Mouse (Mus musculus): ENCODE measurements around the gene Tram2. TPM values are rescaled to one million over a fixed set of nuclear protein-coding genes. Genes with fewer than 3 reads are reported as not detected.
A peak's percentile ranks its signal among the peaks of the same experiment; 100 is the strongest.

Gene Tram2
- polyA plus RNA-seq, 1 experiment from 2014 or later, result 10.9 TPM

DNA sequence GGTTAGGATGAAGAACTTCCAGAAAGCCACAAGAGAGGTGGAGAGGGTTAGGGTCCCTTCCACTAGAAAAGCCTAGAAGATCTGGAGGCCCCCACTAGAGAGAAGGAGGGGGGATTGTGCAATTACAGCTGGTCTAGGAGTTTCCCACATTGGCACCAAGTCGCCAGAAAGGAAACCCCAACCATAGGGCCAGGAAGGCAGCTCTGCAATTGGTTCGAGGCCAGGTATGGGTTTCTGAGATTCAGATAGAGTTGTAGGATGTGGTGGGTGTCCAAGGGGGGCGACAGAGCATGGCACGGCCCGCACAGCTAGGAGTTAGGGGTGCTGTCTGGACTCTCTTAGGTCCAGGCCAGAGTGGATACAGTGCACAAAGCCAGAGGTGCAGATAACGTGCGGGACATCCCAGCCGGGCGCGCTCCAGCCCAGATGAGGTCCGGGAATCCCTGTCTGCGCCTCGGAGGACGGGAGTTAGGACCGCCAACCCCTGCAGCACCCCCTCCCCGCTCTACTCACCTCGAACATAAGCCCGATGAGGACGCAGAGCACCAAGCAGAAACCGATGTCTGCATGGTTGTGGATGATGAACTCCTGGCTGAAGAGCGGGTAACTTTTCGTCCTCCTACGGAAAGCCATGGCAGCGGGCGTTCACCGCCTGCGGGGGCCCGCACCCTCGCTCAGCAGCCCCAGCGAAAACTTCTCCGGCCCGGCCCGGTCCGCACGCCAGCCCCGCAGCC, 381 bp downstream of the Tram2 start:
- H3K27ac ChIP-seq, result peak overlapping the region; percentile 83
- no peaks in the 10 kb centered on the region for H3K36me3 ChIP-seq
- H3K27me3 ChIP-seq, result no peaks in the 10 kb centered on the region
- peak overlapping the region; percentile 74 for H3K4me3 ChIP-seq
- peaks cover 52% of the 10 kb centered on the region for H3K4me1 ChIP-seq
- peak overlapping the region; percentile 75 for H3K4me2 ChIP-seq
- peak; percentile 62 for ATAC-seq (ENCODE audit: insufficient number of reproducible peaks, low FRiP score, low TSS enrichment, low read depth)
- peak overlapping the region; percentile 84 for H3K9ac ChIP-seq
- no peaks in the 10 kb centered on the region for H3K9me3 ChIP-seq
- WGBS, result under 1% methylated on average over 36 of the region's 36 CpGs

GRCm38 (mm10) chr1:21077619-21078018, 1.4 kb downstream of the Tram2 start:
- Histone ChIP-seq H3K27ac (no peak overlapping the region; the same call in 1 of the 2 replicates), H3K4me1 (peaks cover 59% of the 10 kb centered on the region), H3K27me3 (no peaks in the 10 kb centered on the region), H3K4me2 (peak overlapping the region; percentile 75), H3K9me3 (no peaks in the 10 kb centered on the region), H3K9ac (no peak overlapping the region), H3K36me3 (no peaks in the 10 kb centered on the region), H3K4me3 (peak overlapping the region; percentile 74)
- no peak for ATAC-seq (ENCODE audit: insufficient number of reproducible peaks, low FRiP score, low TSS enrichment, low read depth)
- 61% methylated on average over 7 of the region's 7 CpGs for WGBS

- peak overlapping the region; percentile 14; the same call in 1 of the 2 replicates for H3K9ac ChIP-seq
- no peak for ATAC-seq (ENCODE audit: insufficient number of reproducible peaks, low FRiP score, low TSS enrichment, low read depth)
These were observed 1.8 kb downstream of the Tram2 start for GRCm38 (mm10) chr1:21077191-21077590.

GRCm38 (mm10) chr1:21075986-21076495, 3.0 kb downstream of the Tram2 start:
- Histone ChIP-seq H3K4me1 (peaks cover 59% of the 10 kb centered on the region), H3K27ac (peak overlapping the region; percentile 82), H3K4me2 (peak overlapping the region; percentile 75), H3K9me3 (no peaks in the 10 kb centered on the region), H3K36me3 (no peaks in the 10 kb centered on the region), H3K9ac (no peak overlapping the region), H3K27me3 (no peaks in the 10 kb centered on the region), H3K4me3 (peak overlapping the region; percentile 74)
- WGBS, result 8% methylated on average over 6 of the region's 6 CpGs
- no peak for ATAC-seq (ENCODE audit: insufficient number of reproducible peaks, low FRiP score, low TSS enrichment, low read depth)

More at GRCm38 (mm10) chr1:21077191-21077590, 1.8 kb downstream of the Tram2 start:
- H3K27me3 ChIP-seq, result no peaks in the 10 kb centered on the region
- peaks cover 59% of the 10 kb centered on the region for H3K4me1 ChIP-seq
- H3K27ac ChIP-seq, result peak overlapping the region; percentile 82
- no peaks in the 10 kb centered on the region for H3K36me3 ChIP-seq
- peak overlapping the region; percentile 74 for H3K4me3 ChIP-seq
- H3K4me2 ChIP-seq, result peak overlapping the region; percentile 75
- no peaks in the 10 kb centered on the region for H3K9me3 ChIP-seq
- WGBS, result 38% methylated on average over 5 of the region's 5 CpGs

DNA sequence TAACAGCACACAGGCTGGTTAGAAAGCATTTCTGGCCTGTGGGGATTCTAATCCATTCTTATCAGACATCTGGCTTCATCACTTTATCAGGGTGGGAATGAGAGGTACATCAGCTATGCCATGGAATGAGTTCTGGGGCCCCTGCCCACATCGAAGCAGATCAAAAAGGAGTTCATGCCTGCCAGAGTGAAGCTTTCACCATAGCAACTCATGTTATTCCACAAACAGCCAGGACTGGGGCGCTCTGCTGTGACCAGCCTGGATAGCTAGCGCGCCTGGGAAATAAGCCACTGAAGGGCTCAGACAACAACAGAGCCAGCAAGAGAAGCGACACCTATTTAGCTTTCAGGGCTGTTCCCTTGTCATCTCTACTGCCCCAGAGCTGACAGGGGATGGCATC, 4.8 kb downstream of the Tram2 start:
- no peaks in the 10 kb centered on the region; the same call in 1 of the 2 replicates for H3K36me3 ChIP-seq
- H3K9ac ChIP-seq, result no peak overlapping the region
- ATAC-seq (ENCODE audit: insufficient number of reproducible peaks, low FRiP score, low TSS enrichment, low read depth), result no peak
- peak overlapping the region; percentile 9; the same call in 1 of the 2 replicates for H3K27ac ChIP-seq
- no peak overlapping the region for H3K4me2 ChIP-seq
- H3K4me3 ChIP-seq, result no peak overlapping the region
- H3K9me3 ChIP-seq, result no peaks in the 10 kb centered on the region
- H3K4me1 ChIP-seq, result peaks cover 59% of the 10 kb centered on the region
- WGBS, result 71% methylated on average over 5 of the region's 5 CpGs
- H3K27me3 ChIP-seq, result no peaks in the 10 kb centered on the region

- Histone ChIP-seq H3K27ac (peak overlapping the region; percentile 24; the same call in 1 of the 2 replicates), H3K4me3 (no peak overlapping the region), H3K9me3 (no peaks in the 10 kb centered on the region), H3K36me3 (peaks cover under 1% of the 10 kb centered on the region), H3K4me2 (no peak overlapping the region), H3K9ac (no peak overlapping the region), H3K4me1 (peaks cover 56% of the 10 kb centered on the region), H3K27me3 (no peaks in the 10 kb centered on the region)
- no peak for ATAC-seq (ENCODE audit: insufficient number of reproducible peaks, low FRiP score, low TSS enrichment, low read depth)
- 79% methylated on average over 12 of the region's 12 CpGs for WGBS
These were observed 6.1 kb downstream of the Tram2 start for GRCm38 (mm10) chr1:21072875-21073444.

- WGBS, result 67% methylated on average over 13 of the region's 13 CpGs
- Histone ChIP-seq H3K4me2 (no peak overlapping the region), H3K4me3 (no peak overlapping the region), H3K9ac (no peak overlapping the region), H3K4me1 (peaks cover 33% of the 10 kb centered on the region), H3K27ac (no peak overlapping the region), H3K36me3 (peaks cover 11% of the 10 kb centered on the region), H3K9me3 (no peaks in the 10 kb centered on the region), H3K27me3 (no peaks in the 10 kb centered on the region)
- ATAC-seq (ENCODE audit: insufficient number of reproducible peaks, low FRiP score, low TSS enrichment, low read depth), result no peak
These were observed 8.4 kb downstream of the Tram2 start for GRCm38 (mm10) chr1:21070658-21071057.

- H3K9ac ChIP-seq, result no peak overlapping the region
- H3K36me3 ChIP-seq, result peaks cover 16% of the 10 kb centered on the region
- H3K4me1 ChIP-seq, result peaks cover 26% of the 10 kb centered on the region
- H3K27me3 ChIP-seq, result no peaks in the 10 kb centered on the region
- no peak overlapping the region for H3K27ac ChIP-seq
- no peaks in the 10 kb centered on the region for H3K9me3 ChIP-seq
- H3K4me2 ChIP-seq, result no peak overlapping the region
- 78% methylated on average over 12 of the region's 12 CpGs for WGBS
- no peak overlapping the region for H3K4me3 ChIP-seq
- ATAC-seq (ENCODE audit: insufficient number of reproducible peaks, low FRiP score, low TSS enrichment, low read depth), result no peak
These were observed 9.1 kb downstream of the Tram2 start for GRCm38 (mm10) chr1:21069830-21070522.

DNA sequence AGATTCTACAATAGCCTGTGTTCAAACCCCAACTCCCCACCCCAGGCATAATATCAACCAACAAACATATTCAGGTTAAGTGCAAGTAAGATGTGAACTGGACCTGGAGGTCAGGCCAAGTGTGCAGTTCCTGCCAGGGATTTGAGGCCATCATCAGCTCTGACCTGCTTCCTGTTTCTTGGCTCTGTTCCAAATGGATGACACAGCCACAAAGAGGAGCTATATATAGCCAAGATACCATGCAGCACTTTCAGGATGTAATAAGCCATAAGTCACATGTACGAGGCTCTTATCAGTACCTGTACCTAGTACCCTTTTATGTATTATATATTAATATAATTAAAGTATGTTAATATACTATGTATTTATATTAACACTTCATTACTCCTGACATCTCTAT, 10.5 kb downstream of the Tram2 start:
- Histone ChIP-seq H3K9me3 (no peaks in the 10 kb centered on the region), H3K4me3 (no peak overlapping the region), H3K9ac (no peak overlapping the region), H3K27ac (no peak overlapping the region), H3K4me2 (no peak overlapping the region), H3K36me3 (peaks cover 20% of the 10 kb centered on the region), H3K4me1 (peaks cover 12% of the 10 kb centered on the region), H3K27me3 (no peaks in the 10 kb centered on the region)
- no peak for ATAC-seq (ENCODE audit: insufficient number of reproducible peaks, low FRiP score, low TSS enrichment, low read depth)
- 67% methylated on average over 1 of the region's 1 CpGs for WGBS

DNA sequence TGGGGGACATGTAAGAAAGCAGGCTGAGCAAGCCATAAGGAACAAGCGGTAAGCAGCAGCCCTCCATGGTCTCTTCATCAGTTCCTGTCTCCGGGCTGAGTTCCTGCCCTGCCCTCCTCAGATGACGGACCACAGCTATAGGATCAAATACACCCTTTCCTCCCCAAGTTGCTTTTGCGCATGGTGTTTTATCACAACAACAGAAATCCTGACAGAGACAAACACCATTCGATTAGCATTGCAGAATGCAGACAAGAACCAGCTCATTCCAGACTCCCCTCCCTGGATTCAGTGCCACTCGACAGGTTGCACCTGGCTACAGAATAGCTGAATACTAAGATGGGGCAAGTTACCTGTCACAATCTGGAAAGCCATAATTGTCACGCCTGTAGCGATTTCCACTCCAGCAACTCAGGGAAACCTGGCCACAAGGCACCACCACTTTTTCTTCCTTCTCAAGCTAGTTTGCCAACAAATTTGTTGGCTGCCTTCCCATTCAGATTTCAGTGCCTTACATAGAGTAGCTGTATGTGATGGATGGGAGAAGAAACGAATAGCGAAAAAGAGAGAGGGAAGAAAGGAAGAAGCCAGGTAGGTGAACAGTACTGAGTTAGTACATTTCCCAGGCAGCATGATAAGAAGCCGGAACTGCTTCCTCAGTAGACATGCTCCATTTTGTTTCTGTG, 11.3 kb downstream of the Tram2 start:
- 81% methylated on average over 11 of the region's 11 CpGs for WGBS
- no peak for ATAC-seq (ENCODE audit: insufficient number of reproducible peaks, low FRiP score, low TSS enrichment, low read depth)
- Histone ChIP-seq H3K9me3 (no peaks in the 10 kb centered on the region), H3K4me2 (no peak overlapping the region), H3K27me3 (no peaks in the 10 kb centered on the region), H3K4me1 (peaks cover 7% of the 10 kb centered on the region; the same call in 1 of the 2 replicates), H3K36me3 (peaks cover 20% of the 10 kb centered on the region), H3K9ac (no peak overlapping the region), H3K4me3 (no peak overlapping the region), H3K27ac (no peak overlapping the region)

GRCm38 (mm10) chr1:21064153-21064552, 14.9 kb downstream of the Tram2 start:
- no peak for ATAC-seq (ENCODE audit: insufficient number of reproducible peaks, low FRiP score, low TSS enrichment, low read depth)

More at GRCm38 (mm10) chr1:21064153-21064552, 14.9 kb downstream of the Tram2 start:
- no peaks in the 10 kb centered on the region for H3K9me3 ChIP-seq
- H3K9ac ChIP-seq, result no peak overlapping the region
- H3K4me2 ChIP-seq, result no peak overlapping the region
- H3K4me3 ChIP-seq, result no peak overlapping the region
- H3K36me3 ChIP-seq, result peaks cover 26% of the 10 kb centered on the region; the same call in 1 of the 2 replicates
- WGBS, result 91% methylated on average over 5 of the region's 5 CpGs
- H3K4me1 ChIP-seq, result 0 out of 2 replicates have a peak, but pooled peaks cover 4% of the 10 kb centered on the region
- no peak overlapping the region for H3K27ac ChIP-seq
- H3K27me3 ChIP-seq, result no peaks in the 10 kb centered on the region

Measured in limb, embryonic 15.5 days (tissue).